Mouse (Mus musculus): Measurements from ENCODE around the gene Ckb.

The Ckb gene

GRCm38 (mm10) chr12:111692899-111693298, 20.8 kb upstream of the Ckb start:
- no peak for DNase-seq (ENCODE audit: low read depth, low spot score)

- DNase-seq (ENCODE audit: low read depth, low spot score) = no peak
Observed at GRCm38 (mm10) chr12:111691346-111691872, 19.3 kb upstream of the Ckb start.

GRCm38 (mm10) chr12:111689426-111689825, 17.3 kb upstream of the Ckb start:
- no peak for DNase-seq (ENCODE audit: low read depth, low spot score)

- DNase-seq (ENCODE audit: low read depth, low spot score) = no peak
Observed at GRCm38 (mm10) chr12:111688069-111688428, 15.9 kb upstream of the Ckb start.

GRCm38 (mm10) chr12:111687350-111688068, 15.4 kb upstream of the Ckb start:
- DNase-seq (ENCODE audit: low read depth, low spot score) = no peak

GRCm38 (mm10) chr12:111686390-111686789, 14.3 kb upstream of the Ckb start:
- no peak for DNase-seq (ENCODE audit: low read depth, low spot score)

GRCm38 (mm10) chr12:111682806-111683205, 10.7 kb upstream of the Ckb start:
- DNase-seq (ENCODE audit: low read depth, low spot score) = no peak

- no peak for DNase-seq (ENCODE audit: low read depth, low spot score)
Observed at GRCm38 (mm10) chr12:111682003-111682402, 9.9 kb upstream of the Ckb start.

- DNase-seq (ENCODE audit: low read depth, low spot score) = no peak
Observed at GRCm38 (mm10) chr12:111681305-111681704, 9.2 kb upstream of the Ckb start.

GRCm38 (mm10) chr12:111680661-111681060, 8.5 kb upstream of the Ckb start:
- no peak for DNase-seq (ENCODE audit: low read depth, low spot score)

- DNase-seq (ENCODE audit: low read depth, low spot score) = no peak
Observed at GRCm38 (mm10) chr12:111678997-111679396, 6.9 kb upstream of the Ckb start.

GRCm38 (mm10) chr12:111678670-111678933, 6.5 kb upstream of the Ckb start:
- DNase-seq (ENCODE audit: low read depth, low spot score) = no peak

GRCm38 (mm10) chr12:111677882-111678669, 5.9 kb upstream of the Ckb start, which contains the start of gene Trmt61a:
TSS of gene Trmt61a (plus strand) at chr12:111678105.
- DNase-seq (ENCODE audit: low read depth, low spot score) = peak; percentile 90

- no peak for DNase-seq (ENCODE audit: low read depth, low spot score)
Observed at GRCm38 (mm10) chr12:111677421-111677820, 5.3 kb upstream of the Ckb start.

GRCm38 (mm10) chr12:111675797-111676580, 3.9 kb upstream of the Ckb start:
- no peak for DNase-seq (ENCODE audit: low read depth, low spot score)

GRCm38 (mm10) chr12:111674850-111675486, 2.8 kb upstream of the Ckb start:
- DNase-seq (ENCODE audit: low read depth, low spot score) = no peak

- DNase-seq (ENCODE audit: low read depth, low spot score) = no peak
Observed at GRCm38 (mm10) chr12:111672581-111672980, 443 bp upstream of the Ckb start.

GRCm38 (mm10) chr12:111671431-111671902, 671 bp downstream of the Ckb start:
- DNase-seq (ENCODE audit: low read depth, low spot score) = no peak

- DNase-seq (ENCODE audit: low read depth, low spot score) = no peak
Observed at GRCm38 (mm10) chr12:111670976-111671375, 1.2 kb downstream of the Ckb start.

GRCm38 (mm10) chr12:111670371-111670971, 1.7 kb downstream of the Ckb start:
- no peak for DNase-seq (ENCODE audit: low read depth, low spot score)

- DNase-seq (ENCODE audit: low read depth, low spot score) = no peak
Observed at GRCm38 (mm10) chr12:111669961-111670360, 2.2 kb downstream of the Ckb start.
